Mouse (Mus musculus): ENCODE measurements around the gene Cd83. TPM values are rescaled to one million over a fixed set of nuclear protein-coding genes. Genes with fewer than 3 reads are reported as not detected.

Gene Cd83
- total and polyA plus RNA-seq, 2 experiments from 2014 or later = 36.0 to 36.6 TPM

DNA sequence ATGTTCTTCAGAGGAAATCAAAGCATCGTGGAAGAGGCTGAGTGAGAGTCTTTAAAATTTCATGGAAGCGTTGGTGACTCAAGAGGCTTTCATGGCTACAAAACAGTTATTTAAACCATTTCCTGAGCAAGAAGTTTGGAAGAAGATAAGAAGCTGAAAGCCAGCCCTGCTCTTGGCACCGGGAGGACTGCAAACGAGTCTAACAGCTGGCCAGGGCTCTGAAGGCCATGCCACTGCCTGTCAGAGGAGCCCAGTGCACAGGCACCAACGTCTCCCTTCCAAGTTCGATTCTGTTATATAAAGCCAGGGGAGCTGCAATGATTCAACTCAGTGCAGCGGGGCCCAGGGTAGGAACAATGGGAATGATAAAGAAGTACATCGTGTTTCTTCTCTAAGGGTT lies 51.8 kb downstream of the Cd83 start:
- 66% methylated on average over 8 of the region's 8 CpGs for WGBS
- no peaks in the 10 kb centered on the region for H3K36me3 ChIP-seq (ENCODE audit: insufficient read depth, low read length)
- no peaks in the 10 kb centered on the region for H3K9me3 ChIP-seq (ENCODE audit: low read length)
- TF ChIP-seq CTCF (IDR thresholded peaks at IDR 0.05) = no peak
- no peak overlapping the region for H3K27ac ChIP-seq (ENCODE audit: low read depth, low read length)
- no peak overlapping the region for H3K9ac ChIP-seq (replicated peaks; ENCODE audit: low read length, poor library complexity, severe bottlenecking)
- H3K27me3 ChIP-seq (ENCODE audit: insufficient read depth, low read length) = no peaks in the 10 kb centered on the region
- ATAC-seq (ENCODE audit: low FRiP score) (no peak), DNase-seq (ENCODE audit: low spot score) (no peak)
- H3K4me3 ChIP-seq (ENCODE audit: low read depth, low read length) = no peak overlapping the region
- H3K4me1 ChIP-seq (ENCODE audit: insufficient read depth, low read length) = no peaks in the 10 kb centered on the region
- no peak overlapping the region for H3K4me2 ChIP-seq (ENCODE audit: low read depth, low read length, poor library complexity, severe bottlenecking)

- DNase-seq (ENCODE audit: low spot score) (no peak), ATAC-seq (ENCODE audit: low FRiP score) (no peak)
- H3K9me3 ChIP-seq (ENCODE audit: low read length) = no peaks in the 10 kb centered on the region
- H3K27me3 ChIP-seq (ENCODE audit: insufficient read depth, low read length) = no peaks in the 10 kb centered on the region
- H3K27ac ChIP-seq (ENCODE audit: low read depth, low read length) = no peak overlapping the region
- no peak overlapping the region for H3K4me2 ChIP-seq (ENCODE audit: low read depth, low read length, poor library complexity, severe bottlenecking)
- no peaks in the 10 kb centered on the region for H3K4me1 ChIP-seq (ENCODE audit: insufficient read depth, low read length)
- H3K4me3 ChIP-seq (ENCODE audit: low read depth, low read length) = no peak overlapping the region
- TF ChIP-seq CTCF (IDR thresholded peaks at IDR 0.05) = no peak
- H3K9ac ChIP-seq (replicated peaks; ENCODE audit: low read length, poor library complexity, severe bottlenecking) = no peak overlapping the region
- WGBS = 26% methylated on average over 4 of the region's 4 CpGs
- no peaks in the 10 kb centered on the region for H3K36me3 ChIP-seq (ENCODE audit: insufficient read depth, low read length)
Observed at GRCm38 (mm10) chr13:43837812-43838211, 53.2 kb downstream of the Cd83 start.

- no peak overlapping the region for H3K4me2 ChIP-seq (ENCODE audit: low read depth, low read length, poor library complexity, severe bottlenecking)
- H3K27me3 ChIP-seq (ENCODE audit: insufficient read depth, low read length) = no peaks in the 10 kb centered on the region
- 83% methylated on average over 5 of the region's 5 CpGs for WGBS
- DNase-seq (ENCODE audit: low spot score) = no peak
- no peaks in the 10 kb centered on the region for H3K36me3 ChIP-seq (ENCODE audit: insufficient read depth, low read length)
- no peak overlapping the region for H3K9ac ChIP-seq (replicated peaks; ENCODE audit: low read length, poor library complexity, severe bottlenecking)
- no peaks in the 10 kb centered on the region for H3K9me3 ChIP-seq (ENCODE audit: low read length)
- no peak overlapping the region for H3K4me3 ChIP-seq (ENCODE audit: low read depth, low read length)
- H3K27ac ChIP-seq (ENCODE audit: low read depth, low read length) = no peak overlapping the region
- no peak for TF ChIP-seq CTCF (IDR thresholded peaks at IDR 0.05)
- ATAC-seq (ENCODE audit: low FRiP score) = no peak
- no peaks in the 10 kb centered on the region for H3K4me1 ChIP-seq (ENCODE audit: insufficient read depth, low read length)
Observed at GRCm38 (mm10) chr13:43845151-43845550, 60.6 kb downstream of the Cd83 start.

DNA sequence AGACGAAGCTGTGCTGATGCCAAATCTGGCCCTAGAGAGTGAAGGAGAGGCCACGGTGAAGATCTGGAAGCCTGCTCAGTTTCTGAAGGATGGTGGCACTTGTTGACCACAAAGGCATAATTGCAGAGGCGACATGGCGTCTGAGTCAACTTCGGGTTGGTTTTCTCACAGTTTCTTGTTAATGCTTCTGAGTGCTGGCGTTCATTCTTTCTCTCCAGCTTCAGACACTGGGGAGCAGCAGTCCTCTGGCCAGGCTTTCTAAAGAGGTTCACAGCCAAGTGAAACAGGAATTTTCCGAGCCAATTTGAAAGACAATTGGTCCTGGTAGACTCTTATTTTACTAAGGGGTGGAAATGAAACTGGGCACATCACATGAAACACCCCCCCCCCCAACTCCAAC lies 62.6 kb downstream of the Cd83 start:
- Histone ChIP-seq H3K4me1 (ENCODE audit: insufficient read depth, low read length) (no peaks in the 10 kb centered on the region), H3K36me3 (ENCODE audit: insufficient read depth, low read length) (no peaks in the 10 kb centered on the region), H3K9ac (replicated peaks; ENCODE audit: low read length, poor library complexity, severe bottlenecking) (no peak overlapping the region), H3K4me2 (ENCODE audit: low read depth, low read length, poor library complexity, severe bottlenecking) (no peak overlapping the region), H3K4me3 (ENCODE audit: low read depth, low read length) (no peak overlapping the region), H3K27me3 (ENCODE audit: insufficient read depth, low read length) (no peaks in the 10 kb centered on the region), H3K27ac (ENCODE audit: low read depth, low read length) (no peak overlapping the region), H3K9me3 (ENCODE audit: low read length) (no peaks in the 10 kb centered on the region)
- TF ChIP-seq CTCF (IDR thresholded peaks at IDR 0.05) = no peak
- 76% methylated on average over 7 of the region's 7 CpGs for WGBS
- no peak for DNase-seq (ENCODE audit: low spot score)
- no peak for ATAC-seq (ENCODE audit: low FRiP score)

- Histone ChIP-seq H3K27me3 (ENCODE audit: insufficient read depth, low read length) (no peaks in the 10 kb centered on the region), H3K36me3 (ENCODE audit: insufficient read depth, low read length) (no peaks in the 10 kb centered on the region), H3K4me1 (ENCODE audit: insufficient read depth, low read length) (no peaks in the 10 kb centered on the region), H3K27ac (ENCODE audit: low read depth, low read length) (no peak overlapping the region), H3K9ac (replicated peaks; ENCODE audit: low read length, poor library complexity, severe bottlenecking) (no peak overlapping the region), H3K9me3 (ENCODE audit: low read length) (no peaks in the 10 kb centered on the region), H3K4me2 (ENCODE audit: low read depth, low read length, poor library complexity, severe bottlenecking) (no peak overlapping the region), H3K4me3 (ENCODE audit: low read depth, low read length) (no peak overlapping the region)
- TF ChIP-seq CTCF (IDR thresholded peaks at IDR 0.05) = no peak
- DNase-seq (ENCODE audit: low spot score) (no peak), ATAC-seq (ENCODE audit: low FRiP score) (no peak)
- WGBS = 46% methylated on average over 4 of the region's 4 CpGs
Observed at GRCm38 (mm10) chr13:43849816-43850215, 65.2 kb downstream of the Cd83 start.

- Histone ChIP-seq H3K4me2 (ENCODE audit: low read depth, low read length, poor library complexity, severe bottlenecking) (no peak overlapping the region), H3K27me3 (ENCODE audit: insufficient read depth, low read length) (no peaks in the 10 kb centered on the region), H3K4me3 (ENCODE audit: low read depth, low read length) (no peak overlapping the region), H3K4me1 (ENCODE audit: insufficient read depth, low read length) (no peaks in the 10 kb centered on the region), H3K9me3 (ENCODE audit: low read length) (no peaks in the 10 kb centered on the region), H3K36me3 (ENCODE audit: insufficient read depth, low read length) (no peaks in the 10 kb centered on the region), H3K27ac (ENCODE audit: low read depth, low read length) (no peak overlapping the region), H3K9ac (replicated peaks; ENCODE audit: low read length, poor library complexity, severe bottlenecking) (no peak overlapping the region)
- DNase-seq (ENCODE audit: low spot score) = no peak
- TF ChIP-seq CTCF (IDR thresholded peaks at IDR 0.05) = no peak
- WGBS = 21% methylated on average over 4 of the region's 4 CpGs
- ATAC-seq (ENCODE audit: low FRiP score) = no peak
Observed at GRCm38 (mm10) chr13:43851108-43851507, 66.5 kb downstream of the Cd83 start.

Other genes starting within 250 kb of the Cd83 start
- 9.9 and 10.9 TPM in 2 replicates for gene Mcur1, start 224.6 kb upstream of the Cd83 start, total RNA-seq (2014; rRNA removed)
- gene Mcur1, start 224.6 kb upstream of the Cd83 start, polyA plus RNA-seq (2015; fragmentation: Nextera tagmentation; extraction: Ambion mirVana) = 6.1 and 7.0 TPM in 2 replicates
- 6.0 and 10.2 TPM in 2 replicates for gene Rnf182, start 169.1 kb upstream of the Cd83 start, total RNA-seq (2014; rRNA removed)
- 22.2 and 25.5 TPM in 2 replicates for gene Rnf182, start 169.1 kb upstream of the Cd83 start, polyA plus RNA-seq (2015; fragmentation: Nextera tagmentation; extraction: Ambion mirVana)